Mouse (Mus musculus): Measurements from ENCODE around the gene Cox10.

DNA sequence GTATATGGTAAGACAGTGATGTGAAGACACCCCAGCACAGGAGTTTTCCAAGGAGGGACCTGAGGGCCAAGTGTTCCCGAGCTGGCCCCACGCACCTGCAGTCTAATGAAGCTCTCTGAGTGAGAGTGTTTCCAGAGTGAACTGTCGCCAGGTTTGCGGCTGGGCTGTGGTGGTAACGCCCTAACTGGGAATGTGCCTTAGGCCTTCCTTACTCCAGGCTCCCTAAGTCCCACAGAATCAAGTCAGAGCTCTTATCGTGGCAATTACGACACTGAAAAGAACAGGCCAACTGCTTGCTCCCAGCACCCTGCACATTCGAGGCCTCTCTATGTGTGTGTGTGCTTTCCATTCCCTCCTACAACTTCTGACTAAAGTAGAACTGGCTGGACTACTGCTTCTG is 51.8 kb downstream of the Cox10 start:
- no peak for TF ChIP-seq CTCF (IDR thresholded peaks at IDR 0.05; ENCODE audit: control insufficient read depth, insufficient read depth, insufficient read length)
- TF ChIP-seq MYOD1 (IDR thresholded peaks at IDR 0.05; ENCODE audit: control insufficient read depth, insufficient read length, low read depth): no peak
- no peak for TF ChIP-seq MAX (IDR thresholded peaks at IDR 0.05)
- TF ChIP-seq USF1 (IDR thresholded peaks at IDR 0.05; ENCODE audit: low read depth): no peak
- no peak for TF ChIP-seq FOSL1 (IDR thresholded peaks at IDR 0.05; ENCODE audit: insufficient read depth, low read length, poor library complexity, severe bottlenecking)
